Mouse (Mus musculus): ENCODE measurements around the gene Igsf8. TPM values are rescaled to one million over a fixed set of nuclear protein-coding genes. Genes with fewer than 3 reads are reported as not detected.

Igsf8 gene
- total and polyA plus RNA-seq, 3 experiments = 13.1 to 71.4 (median 33.3) TPM

GRCm38 (mm10) chr1:172278328-172278727 is 16.9 kb downstream of the Igsf8 start:
- no peak for TF ChIP-seq GATA1 (IDR thresholded peaks at IDR 0.05; ENCODE audit: borderline replicate concordance, low read length)
- no peak for TF ChIP-seq CTCF (IDR thresholded peaks at IDR 0.05; ENCODE audit: low read depth, low read length)
- no peak for TF ChIP-seq GATA2 (IDR thresholded peaks at IDR 0.05; ENCODE audit: borderline replicate concordance, low read depth, low read length)
- TF ChIP-seq TAL1 (conservative IDR thresholded peaks at IDR 0.05; ENCODE audit: low read depth, low read length) = no peak
- TF ChIP-seq POLR2AphosphoS5 (IDR thresholded peaks at IDR 0.05; ENCODE audit: insufficient replicate concordance, low read depth, low read length) = no peak
- ATAC-seq (ENCODE audit: extremely low read depth, insufficient number of reproducible peaks, low FRiP score, poor library complexity, severe bottlenecking) = no peak
- Histone ChIP-seq H3K9me3 (replicated peaks) (no peaks in the 10 kb centered on the region), H3K27me3 (ENCODE audit: insufficient read depth, low read length) (0 out of 2 replicates have a peak, but pooled peaks cover 3% of the 10 kb centered on the region), H3K4me3 (ENCODE audit: low read depth, low read length) (no peak overlapping the region), H3K36me3 (replicated peaks) (no peaks in the 10 kb centered on the region), H3K4me1 (ENCODE audit: insufficient read depth, low read depth, low read length) (no peaks in the 10 kb centered on the region)
- no peak for DNase-seq (ENCODE audit: low spot score)

- Histone ChIP-seq H3K27me3 (ENCODE audit: insufficient read depth, low read length) (peaks cover 3% of the 10 kb centered on the region; the same call in 1 of the 2 replicates), H3K4me1 (ENCODE audit: insufficient read depth, low read depth, low read length) (no peaks in the 10 kb centered on the region), H3K9me3 (replicated peaks) (no peaks in the 10 kb centered on the region), H3K4me3 (ENCODE audit: low read depth, low read length) (no peak overlapping the region), H3K36me3 (replicated peaks) (no peaks in the 10 kb centered on the region)
- DNase-seq (ENCODE audit: low spot score) = no peak
- TF ChIP-seq CTCF (IDR thresholded peaks at IDR 0.05; ENCODE audit: low read depth, low read length) (no peak), TAL1 (conservative IDR thresholded peaks at IDR 0.05; ENCODE audit: low read depth, low read length) (no peak), POLR2AphosphoS5 (IDR thresholded peaks at IDR 0.05; ENCODE audit: insufficient replicate concordance, low read depth, low read length) (no peak), GATA2 (IDR thresholded peaks at IDR 0.05; ENCODE audit: borderline replicate concordance, low read depth, low read length) (no peak), GATA1 (IDR thresholded peaks at IDR 0.05; ENCODE audit: borderline replicate concordance, low read length) (no peak)
- ATAC-seq (ENCODE audit: extremely low read depth, insufficient number of reproducible peaks, low FRiP score, poor library complexity, severe bottlenecking) = no peak
Observed at GRCm38 (mm10) chr1:172279768-172280509, 18.5 kb downstream of the Igsf8 start.

GRCm38 (mm10) chr1:172281522-172282254 is 20.2 kb downstream of the Igsf8 start:
- Histone ChIP-seq H3K9me3 (replicated peaks) (no peaks in the 10 kb centered on the region), H3K36me3 (replicated peaks) (no peaks in the 10 kb centered on the region), H3K27me3 (ENCODE audit: insufficient read depth, low read length) (peaks cover 3% of the 10 kb centered on the region; the same call in 1 of the 2 replicates), H3K4me3 (ENCODE audit: low read depth, low read length) (no peak overlapping the region), H3K4me1 (ENCODE audit: insufficient read depth, low read depth, low read length) (no peaks in the 10 kb centered on the region)
- no peak for TF ChIP-seq GATA2 (IDR thresholded peaks at IDR 0.05; ENCODE audit: borderline replicate concordance, low read depth, low read length)
- TF ChIP-seq TAL1 (conservative IDR thresholded peaks at IDR 0.05; ENCODE audit: low read depth, low read length) = no peak
- TF ChIP-seq POLR2AphosphoS5 (IDR thresholded peaks at IDR 0.05; ENCODE audit: insufficient replicate concordance, low read depth, low read length) = no peak
- no peak for TF ChIP-seq GATA1 (IDR thresholded peaks at IDR 0.05; ENCODE audit: borderline replicate concordance, low read length)
- no peak for TF ChIP-seq CTCF (IDR thresholded peaks at IDR 0.05; ENCODE audit: low read depth, low read length)
- no peak for ATAC-seq (ENCODE audit: extremely low read depth, insufficient number of reproducible peaks, low FRiP score, poor library complexity, severe bottlenecking)
- no peak for DNase-seq (ENCODE audit: low spot score)

GRCm38 (mm10) chr1:172283073-172283472 is 21.6 kb downstream of the Igsf8 start:
- H3K4me1 ChIP-seq (ENCODE audit: insufficient read depth, low read depth, low read length) = no peaks in the 10 kb centered on the region
- ATAC-seq (ENCODE audit: extremely low read depth, insufficient number of reproducible peaks, low FRiP score, poor library complexity, severe bottlenecking) (no peak), DNase-seq (ENCODE audit: low spot score) (no peak)
- no peak overlapping the region for H3K4me3 ChIP-seq (ENCODE audit: low read depth, low read length)
- peaks cover 7% of the 10 kb centered on the region; the same call in 1 of the 2 replicates for H3K27me3 ChIP-seq (ENCODE audit: insufficient read depth, low read length)
- H3K9me3 ChIP-seq (replicated peaks) = no peaks in the 10 kb centered on the region
- TF ChIP-seq CTCF (IDR thresholded peaks at IDR 0.05; ENCODE audit: low read depth, low read length) (no peak), GATA1 (IDR thresholded peaks at IDR 0.05; ENCODE audit: borderline replicate concordance, low read length) (no peak), TAL1 (conservative IDR thresholded peaks at IDR 0.05; ENCODE audit: low read depth, low read length) (no peak), GATA2 (IDR thresholded peaks at IDR 0.05; ENCODE audit: borderline replicate concordance, low read depth, low read length) (no peak), POLR2AphosphoS5 (IDR thresholded peaks at IDR 0.05; ENCODE audit: insufficient replicate concordance, low read depth, low read length) (no peak)
- no peaks in the 10 kb centered on the region for H3K36me3 ChIP-seq (replicated peaks)

- ATAC-seq (ENCODE audit: extremely low read depth, insufficient number of reproducible peaks, low FRiP score, poor library complexity, severe bottlenecking) (no peak), DNase-seq (ENCODE audit: low spot score) (no peak)
- Histone ChIP-seq H3K9me3 (replicated peaks) (no peaks in the 10 kb centered on the region), H3K36me3 (replicated peaks) (no peaks in the 10 kb centered on the region), H3K4me3 (ENCODE audit: low read depth, low read length) (no peak overlapping the region), H3K27me3 (ENCODE audit: insufficient read depth, low read length) (peaks cover 7% of the 10 kb centered on the region; the same call in 1 of the 2 replicates), H3K4me1 (ENCODE audit: insufficient read depth, low read depth, low read length) (no peaks in the 10 kb centered on the region)
- TF ChIP-seq GATA2 (IDR thresholded peaks at IDR 0.05; ENCODE audit: borderline replicate concordance, low read depth, low read length) = no peak
- TF ChIP-seq CTCF (IDR thresholded peaks at IDR 0.05; ENCODE audit: low read depth, low read length) = no peak
- no peak for TF ChIP-seq GATA1 (IDR thresholded peaks at IDR 0.05; ENCODE audit: borderline replicate concordance, low read length)
- no peak for TF ChIP-seq TAL1 (conservative IDR thresholded peaks at IDR 0.05; ENCODE audit: low read depth, low read length)
- no peak for TF ChIP-seq POLR2AphosphoS5 (IDR thresholded peaks at IDR 0.05; ENCODE audit: insufficient replicate concordance, low read depth, low read length)
Observed at GRCm38 (mm10) chr1:172284221-172284620, 22.8 kb downstream of the Igsf8 start.

- Histone ChIP-seq H3K9me3 (replicated peaks) (no peaks in the 10 kb centered on the region), H3K27me3 (ENCODE audit: insufficient read depth, low read length) (peaks cover 7% of the 10 kb centered on the region; the same call in 1 of the 2 replicates)
- no peak for ATAC-seq (ENCODE audit: extremely low read depth, insufficient number of reproducible peaks, low FRiP score, poor library complexity, severe bottlenecking)
Observed at GRCm38 (mm10) chr1:172286740-172287139, 25.3 kb downstream of the Igsf8 start.

More at GRCm38 (mm10) chr1:172286740-172287139, 25.3 kb downstream of the Igsf8 start:
- no peaks in the 10 kb centered on the region for H3K36me3 ChIP-seq (replicated peaks)
- H3K4me1 ChIP-seq (ENCODE audit: insufficient read depth, low read depth, low read length) = no peaks in the 10 kb centered on the region
- no peak overlapping the region for H3K4me3 ChIP-seq (ENCODE audit: low read depth, low read length)
- DNase-seq (ENCODE audit: low spot score) = no peak
- TF ChIP-seq GATA2 (IDR thresholded peaks at IDR 0.05; ENCODE audit: borderline replicate concordance, low read depth, low read length) (no peak), CTCF (IDR thresholded peaks at IDR 0.05; ENCODE audit: low read depth, low read length) (no peak)

All from G1E (cell line).